Mouse (Mus musculus): ENCODE results near the gene Col18a1.

Col18a1 gene

GRCm38 (mm10) chr10:77016080-77016479 lies 150.3 kb downstream of the Col18a1 start:
- DNase-seq (ENCODE audit: low read depth): no peak

- no peak for DNase-seq (ENCODE audit: low read depth)
Observed at GRCm38 (mm10) chr10:77011681-77012080, 154.7 kb downstream of the Col18a1 start.

GRCm38 (mm10) chr10:77008698-77009097 lies 157.7 kb downstream of the Col18a1 start:
- DNase-seq (ENCODE audit: low read depth): no peak

- no peak for DNase-seq (ENCODE audit: low read depth)
Observed at GRCm38 (mm10) chr10:77008109-77008561, 158.2 kb downstream of the Col18a1 start.

- DNase-seq (ENCODE audit: low read depth): no peak
Observed at GRCm38 (mm10) chr10:77007433-77008108, 158.8 kb downstream of the Col18a1 start.

GRCm38 (mm10) chr10:77004936-77005335 lies 161.4 kb downstream of the Col18a1 start:
- no peak for DNase-seq (ENCODE audit: low read depth)

All from c-Kit-positive CD71-positive TER-119-negative erythroid progenitor cells, embryonic 14.5 days (primary cell).